Mouse (Mus musculus) MEL (cell line): Measurements from ENCODE around the gene Abcb1b.

ENCODE experiments used
- CTCF ChIP-seq, 3 experiments: IDR thresholded peaks in 2 of 3; conservative IDR thresholded peaks in 1 of 3; 2 replicates each; pipeline ENCODE4 v1.5.1; 2011 to 2012; ENCODE audit warnings: low read length in 3 of 3, low read depth in 2 of 3, mild to moderate bottlenecking in 2 of 3, improper control_type of control experiment in 1 of 3, inconsistent platforms in 1 of 3, mixed read lengths in 1 of 3, moderate library complexity in 1 of 3; ENCODE audit not compliant: control insufficient read depth in 1 of 3, insufficient read depth in 1 of 3, poor library complexity in 1 of 3, severe bottlenecking in 1 of 3
- EP300 ChIP-seq, 2 experiments: IDR thresholded peaks; 2 replicates each; pipeline ENCODE4 v1.6.1; 2011; ENCODE audit warnings: improper control_type of control experiment in 2 of 2, low read length in 2 of 2, low read depth in 1 of 2, mild to moderate bottlenecking in 1 of 2
- KAT2A ChIP-seq: conservative IDR thresholded peaks from 2 replicates; pipeline ENCODE4 v1.6.1; 2012; ENCODE audit warnings: low read depth, low read length, improper control_type of control experiment, inconsistent platforms
- NELFE ChIP-seq: IDR thresholded peaks from 2 replicates; pipeline ENCODE4 v1.6.1; 2011; ENCODE audit warnings: low read depth, low read length, improper control_type of control experiment
- POLR2A ChIP-seq, 2 experiments: IDR thresholded peaks; 2 replicates each; pipeline ENCODE4 v1.6.1; 2011 to 2012; ENCODE audit warnings: low read length in 2 of 2, mild to moderate bottlenecking in 2 of 2, control low read depth in 1 of 2, improper control_type of control experiment in 1 of 2, low read depth in 1 of 2, moderate library complexity in 1 of 2; ENCODE audit not compliant: control insufficient read depth in 1 of 2, insufficient read depth in 1 of 2, poor library complexity in 1 of 2
- POLR2AphosphoS2 ChIP-seq: IDR thresholded peaks from 2 replicates; pipeline ENCODE4 v1.6.1; 2011; ENCODE audit warnings: low read length, improper control_type of control experiment
- RCOR1 ChIP-seq: IDR thresholded peaks from 2 replicates; pipeline ENCODE4 v1.6.1; 2012; ENCODE audit warnings: low read depth, mild to moderate bottlenecking, inconsistent platforms, low read length, improper control_type of control experiment
- SIN3A ChIP-seq: IDR thresholded peaks from 2 replicates; pipeline ENCODE4 v1.6.1; 2012; ENCODE audit warnings: low read length, improper control_type of control experiment, inconsistent platforms
- TBP ChIP-seq: IDR thresholded peaks from 2 replicates; pipeline ENCODE4 v1.8.0; 2011; ENCODE audit warnings: low read depth, low read length, improper control_type of control experiment
- TCF12 ChIP-seq: IDR thresholded peaks from 2 replicates; pipeline ENCODE4 v1.6.1; 2014; ENCODE audit warnings: low read depth, mild to moderate bottlenecking, inconsistent platforms, low read length, improper control_type of control experiment, moderate library complexity
- UBTF ChIP-seq: IDR thresholded peaks from 2 replicates; pipeline ENCODE4 v1.6.1; 2012; ENCODE audit warnings: low read depth, mild to moderate bottlenecking, inconsistent platforms, low read length, improper control_type of control experiment, moderate library complexity, borderline replicate concordance; ENCODE audit not compliant: insufficient read depth
- USF1 ChIP-seq: IDR thresholded peaks from 2 replicates; pipeline ENCODE4 v1.6.1; 2014; ENCODE audit warnings: low read depth, mild to moderate bottlenecking, inconsistent platforms, low read length, improper control_type of control experiment, moderate library complexity
- ZMIZ1 ChIP-seq: IDR thresholded peaks from 2 replicates; pipeline ENCODE4 v1.6.1; 2012; ENCODE audit warnings: low read depth, mild to moderate bottlenecking, inconsistent platforms, low read length, improper control_type of control experiment, moderate library complexity

GRCm38 (mm10) chr5:8819635-8820591, 22.0 kb downstream of the Abcb1b start:
- TF ChIP-seq CTCF (IDR thresholded peaks at IDR 0.05 in 2 of 3, conservative IDR thresholded peaks at IDR 0.05 in 1 of 3; ENCODE audit: control insufficient read depth in 1 of 3, insufficient read depth in 1 of 3, low read depth in 2 of 3, low read length in 3 of 3, poor library complexity in 1 of 3, severe bottlenecking in 1 of 3): no peak
- TF ChIP-seq POLR2A (IDR thresholded peaks at IDR 0.05; ENCODE audit: control insufficient read depth in 1 of 2, insufficient read depth in 1 of 2, low read depth in 1 of 2, low read length in 2 of 2, poor library complexity in 1 of 2): no peak
- no peak for TF ChIP-seq TCF12
- no peak for TF ChIP-seq EP300 (IDR thresholded peaks at IDR 0.05; ENCODE audit: low read depth in 1 of 2, low read length in 2 of 2)
- no peak for TF ChIP-seq UBTF
- no peak for TF ChIP-seq ZMIZ1
- TF ChIP-seq USF1: no peak
- TF ChIP-seq SIN3A: no peak
- no peak for TF ChIP-seq POLR2AphosphoS2
- TF ChIP-seq NELFE: no peak
- no peak for TF ChIP-seq RCOR1
- no peak for TF ChIP-seq TBP
- TF ChIP-seq KAT2A: no peak
